Mouse (Mus musculus) stomach, postnatal 0 days (tissue): ENCODE results near the gene Lrch4.

ENCODE experiments used
- CTCF ChIP-seq: IDR thresholded peaks from 2 replicates; pipeline ENCODE4 v1.5.1; 2016; ENCODE audit warnings: antibody characterized with exemption, low read depth, mild to moderate bottlenecking, moderate library complexity
- EP300 ChIP-seq: optimal IDR thresholded peaks from 2 replicates; pipeline ENCODE3; 2016; ENCODE audit warnings: antibody characterized with exemption

- TF ChIP-seq CTCF (no peak), EP300 (no peak)
These were observed 27.6 kb upstream of the Lrch4 start for GRCm38 (mm10) chr5:137601365-137601729.
